Mouse (Mus musculus) CD4-positive, CD25-positive, alpha-beta regulatory T cell (primary cell): Measurements from ENCODE around the gene Id4. TPM values are rescaled to one million over a fixed set of nuclear protein-coding genes. Genes with fewer than 3 reads are reported as not detected.

ENCODE experiments used
- polyA plus RNA-seq: library from polyadenylated mRNA; unstranded; fragments of 100-300 nt; shearing (Covaris generic); gene quantifications from one replicate; pipeline ENCODE4 v1.2.1, GENCODE M21; 2017

Gene Id4
- not detected for polyA plus RNA-seq

DNA sequence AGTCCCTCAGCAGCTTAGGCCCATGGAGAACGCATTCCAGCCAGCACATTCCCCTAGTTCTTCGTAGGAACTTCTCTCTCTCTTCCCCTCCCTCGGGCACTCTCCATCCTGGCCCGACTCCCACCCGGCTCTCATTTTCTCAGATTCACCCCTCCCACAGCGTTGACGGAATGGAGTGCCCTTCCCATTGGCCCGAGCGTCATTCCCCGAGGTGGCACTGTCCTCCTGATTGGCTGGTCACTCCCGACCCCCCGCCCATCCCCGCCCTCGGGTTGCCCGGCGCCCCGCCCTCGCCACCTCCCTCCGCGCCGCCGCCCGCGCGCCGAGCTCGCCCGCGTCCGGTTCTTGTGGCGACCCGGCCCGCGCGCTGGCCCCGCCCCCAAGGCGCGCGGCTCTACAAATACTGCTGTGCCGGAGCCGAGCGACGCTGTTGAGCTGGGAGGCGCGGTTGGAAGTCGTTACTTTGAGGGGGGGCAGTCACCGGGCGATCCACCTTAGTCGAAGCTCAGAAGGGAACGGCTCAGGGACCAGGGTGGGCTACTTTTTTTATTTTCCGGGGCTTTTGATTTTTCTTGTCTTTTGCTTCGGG lies at the start of gene Id4:
Id4 (plus strand) TSS at position 539 of the 589 bp plus-strand sequence.

